In genomic region chr7:121705051-121705450, GRCm38 (mm10) we compare ENCODE assay signal across 13 mouse cellular contexts. TPM values are rescaled to one million over a fixed set of nuclear protein-coding genes. Genes with fewer than 3 reads are reported as not detected.
DNase-seq lines count a peak whose midpoint lies in the region; ATAC-seq and TF ChIP-seq lines count a peak whose summit lies in the region.
"Had no signal": no experiment of that assay in that cellular context is flagged by ENCODE, and none has a peak within 500 bp of the region (broad histone marks: within the 10 kb centered on the region; RNA-seq: fewer than 3 reads in every experiment).

No protein-coding gene starts in this region.

- H3K4me3 ChIP-seq in limb, embryonic 12.5 days (replicated peaks), result no peak overlapping the region
- no peak overlapping the region for H3K4me3 ChIP-seq in limb, embryonic 10.5 days
- H3K4me3 ChIP-seq in embryonic facial prominence, embryonic 10.5 days, result no peak overlapping the region
- peak overlapping the region; percentile 97 for H3K4me3 ChIP-seq in hindbrain, embryonic 15.5 days
- H3K4me3 ChIP-seq in midbrain, postnatal 0 days (ENCODE audit: low read depth, low read length), result no peak overlapping the region

- DNase-seq in limb, embryonic 10.5 days (ENCODE audit: low spot score), result no peak
- peak; percentile 11 for DNase-seq in embryonic facial prominence, embryonic 10.5 days (ENCODE audit: low spot score)
- no peak for DNase-seq in midbrain, postnatal 0 days (ENCODE audit: low spot score)
- DNase-seq in gastrocnemius, adult 8-10 months (ENCODE audit: low spot score in 2 of 2), result no peak
- no peak for DNase-seq in thymus, postnatal 36 days
- no peak for DNase-seq in thymus, postnatal 4 days
- DNase-seq: cerebellum, adult 8-10 months; heart, postnatal 36 days; lung, postnatal 4 days; thymus, adult 18-20 months had no signal

- no peak overlapping the region for H3K27ac ChIP-seq in limb, embryonic 12.5 days
- no peak overlapping the region for H3K27ac ChIP-seq in limb, embryonic 10.5 days
- no peak overlapping the region for H3K27ac ChIP-seq in embryonic facial prominence, embryonic 10.5 days (replicated peaks)
- H3K27ac ChIP-seq in hindbrain, embryonic 15.5 days (replicated peaks), result no peak overlapping the region
- no peak overlapping the region for H3K27ac ChIP-seq in midbrain, postnatal 0 days (ENCODE audit: low read depth, low read length)

- no peaks in the 10 kb centered on the region for H3K9me3 ChIP-seq in limb, embryonic 12.5 days
- H3K9me3 ChIP-seq in limb, embryonic 10.5 days (replicated peaks), result no peaks in the 10 kb centered on the region
- no peaks in the 10 kb centered on the region for H3K9me3 ChIP-seq in embryonic facial prominence, embryonic 10.5 days
- no peaks in the 10 kb centered on the region for H3K9me3 ChIP-seq in hindbrain, embryonic 15.5 days
- H3K9me3 ChIP-seq in midbrain, postnatal 0 days (ENCODE audit: low read length), result no peaks in the 10 kb centered on the region

- whole genome bisulfite sequencing in limb, embryonic 12.5 days, result 90% methylated on average over 2 of the region's 2 CpGs
- 86% methylated on average over 2 of the region's 2 CpGs for WGBS in limb, embryonic 10.5 days
- 89% methylated on average over 2 of the region's 2 CpGs for WGBS in embryonic facial prominence, embryonic 10.5 days
- 88% methylated on average over 2 of the region's 2 CpGs for WGBS in hindbrain, embryonic 15.5 days
- 83% methylated on average over 2 of the region's 2 CpGs for WGBS in midbrain, postnatal 0 days

- no peak for ATAC-seq in limb, embryonic 12.5 days (ENCODE audit: insufficient number of reproducible peaks, insufficient read depth, low FRiP score, low TSS enrichment, low read depth)
- ATAC-seq in hindbrain, embryonic 15.5 days (ENCODE audit: low FRiP score, low read depth), result no peak
- no peak for ATAC-seq in midbrain, postnatal 0 days (ENCODE audit: low FRiP score)

- peak overlapping the region; percentile 3; the same call in 1 of the 2 replicates for H3K4me2 ChIP-seq in limb, embryonic 12.5 days
- H3K4me2 ChIP-seq in hindbrain, embryonic 15.5 days, result peak overlapping the region; percentile 92
- peak overlapping the region; percentile 81; the same call in 1 of the 2 replicates for H3K4me2 ChIP-seq in midbrain, postnatal 0 days (ENCODE audit: low read depth, low read length, poor library complexity, severe bottlenecking)

- H3K27me3 ChIP-seq in limb, embryonic 12.5 days, result peaks cover 2% of the 10 kb centered on the region; the same call in 1 of the 2 replicates
- H3K27me3 ChIP-seq in limb, embryonic 10.5 days (ENCODE audit: low read depth, poor library complexity, severe bottlenecking), result 0 out of 2 replicates have a peak, but pooled peaks cover 5% of the 10 kb centered on the region
- 0 out of 2 replicates have a peak, but pooled peaks cover 4% of the 10 kb centered on the region for H3K27me3 ChIP-seq in embryonic facial prominence, embryonic 10.5 days (replicated peaks; ENCODE audit: low read depth, poor library complexity, severe bottlenecking)
- no peaks in the 10 kb centered on the region for H3K27me3 ChIP-seq in hindbrain, embryonic 15.5 days
- no peaks in the 10 kb centered on the region for H3K27me3 ChIP-seq in midbrain, postnatal 0 days (ENCODE audit: insufficient read depth, low read length)

- no peak overlapping the region for H3K9ac ChIP-seq in limb, embryonic 12.5 days (replicated peaks)
- no peak overlapping the region for H3K9ac ChIP-seq in hindbrain, embryonic 15.5 days
- H3K9ac ChIP-seq in midbrain, postnatal 0 days (replicated peaks; ENCODE audit: low read length, poor library complexity, severe bottlenecking), result no peak overlapping the region

- TF ChIP-seq CTCF in midbrain, postnatal 0 days (IDR thresholded peaks at IDR 0.05), result no peak

- no peaks in the 10 kb centered on the region for H3K36me3 ChIP-seq in limb, embryonic 12.5 days
- peaks cover 18% of the 10 kb centered on the region for H3K36me3 ChIP-seq in limb, embryonic 10.5 days
- H3K36me3 ChIP-seq in embryonic facial prominence, embryonic 10.5 days (replicated peaks), result peaks cover 21% of the 10 kb centered on the region
- H3K36me3 ChIP-seq in hindbrain, embryonic 15.5 days, result 0 out of 2 replicates have a peak, but pooled peaks cover 2% of the 10 kb centered on the region
- H3K36me3 ChIP-seq in midbrain, postnatal 0 days (ENCODE audit: insufficient read depth, low read length), result no peaks in the 10 kb centered on the region

- H3K4me1 ChIP-seq in limb, embryonic 12.5 days (replicated peaks), result peaks cover 22% of the 10 kb centered on the region
- peaks cover 22% of the 10 kb centered on the region for H3K4me1 ChIP-seq in limb, embryonic 10.5 days
- peaks cover 31% of the 10 kb centered on the region for H3K4me1 ChIP-seq in embryonic facial prominence, embryonic 10.5 days
- peaks cover 47% of the 10 kb centered on the region for H3K4me1 ChIP-seq in hindbrain, embryonic 15.5 days (replicated peaks)
- peaks cover 12% of the 10 kb centered on the region for H3K4me1 ChIP-seq in midbrain, postnatal 0 days (ENCODE audit: insufficient read depth, low read length)

RNA-seq across cellular contexts. Expression of gene Usp31, which starts 2.0 kb away (rescaled TPM):
- 2.0 TPM in 2 replicates for polyA plus RNA-seq in limb, embryonic 12.5 days (2016; fragmentation: Nextera tagmentation; extraction: Ambion mirVana)
- polyA plus RNA-seq in limb, embryonic 10.5 days (2016; fragmentation: Nextera tagmentation; extraction: Ambion mirVana), result 1.6 and 2.3 TPM in 2 replicates
- polyA plus RNA-seq in embryonic facial prominence, embryonic 10.5 days (2016; fragmentation: Nextera tagmentation; extraction: Ambion mirVana), result 2.7 and 2.8 TPM in 2 replicates
- 3.5 TPM in 2 replicates for polyA plus RNA-seq in hindbrain, embryonic 15.5 days (2015; fragmentation: Nextera tagmentation; extraction: Ambion mirVana)
- 24.1 and 26.0 TPM in 2 replicates for total RNA-seq in midbrain, postnatal 0 days (2014; rRNA removed)
- polyA plus RNA-seq in midbrain, postnatal 0 days (2015; fragmentation: Nextera tagmentation; extraction: Ambion mirVana), result 1.7 and 2.1 TPM in 2 replicates
- 1 to 10 TPM; 5.8 to 7.8 (median 6.3) TPM for total RNA-seq in gastrocnemius, adult 8-10 months (2022)

RNA-seq across cellular contexts. Expression of gene Scnn1g, which starts 29.2 kb away (rescaled TPM):
- 0.06 and 0.15 TPM in 2 replicates for polyA plus RNA-seq in limb, embryonic 12.5 days (2016; fragmentation: Nextera tagmentation; extraction: Ambion mirVana)
- polyA plus RNA-seq in limb, embryonic 10.5 days (2016; fragmentation: Nextera tagmentation; extraction: Ambion mirVana), result 0.06 TPM in 1 of 2 replicates, not detected in the other
- 0.27 and 0.97 TPM in 2 replicates for polyA plus RNA-seq in embryonic facial prominence, embryonic 10.5 days (2016; fragmentation: Nextera tagmentation; extraction: Ambion mirVana)
- polyA plus RNA-seq in hindbrain, embryonic 15.5 days (2015; fragmentation: Nextera tagmentation; extraction: Ambion mirVana), result 0.05 and 0.09 TPM in 2 replicates
- 0.09 TPM in 1 of 2 replicates, not detected in the other for total RNA-seq in midbrain, postnatal 0 days (2014; rRNA removed)
- 0.05 and 0.10 TPM in 2 replicates for polyA plus RNA-seq in midbrain, postnatal 0 days (2015; fragmentation: Nextera tagmentation; extraction: Ambion mirVana)
- not detected for total RNA-seq in gastrocnemius, adult 8-10 months (2022)
- total RNA-seq: adrenal gland, adult 18-20 months; heart, postnatal 36 days had no signal

Comparison
In these comparisons a context has a peak if more than half of its experiments do, and no peak if none do; other contexts are left out.
1. H3K4me2 ChIP-seq: peak in every context shown above with its lines; median percentile 92 in hindbrain, embryonic 15.5 days; 81 in midbrain, postnatal 0 days; 3 in limb, embryonic 12.5 days.